Comparison of ENCODE assay signal across 8 mouse cellular contexts in genomic region chr1:190881422-190881821, GRCm38 (mm10). TPM values are rescaled to one million over a fixed set of nuclear protein-coding genes. Genes with fewer than 3 reads are reported as not detected.
DNase-seq lines count a peak whose midpoint lies in the region; ATAC-seq lines count a peak whose summit lies in the region.

No protein-coding gene starts in this region.

- 0 out of 2 replicates have a peak, but pooled peaks have one; percentile 57 for ATAC-seq in monocyte, adult 5-6 weeks (replicated peaks; ENCODE audit: insufficient number of reproducible peaks, low FRiP score, low TSS enrichment, poor library complexity, severe bottlenecking)

- intact Hi-C loops in left cerebral cortex, postnatal 14 days (cut with DNase I): loop anchor here (2.0 kb wide), 1 partner anchor 49 kb away; no protein-coding TSS in a partner anchor

- peak; percentile 16 to 74 for DNase-seq in layer of hippocampus, adult 18-20 months (ENCODE audit: low spot score in 2 of 2)
- DNase-seq in layer of hippocampus, adult 9-11 months: no peak
- peak; percentile 46 for DNase-seq in MEL-GATA-1-ER (ENCODE audit: extremely low read depth, low read depth)
- peak; percentile 68 for DNase-seq in c-Kit-positive CD71-positive TER-119-negative erythroid progenitor cells, embryonic 14.5 days (ENCODE audit: low read depth)
- peak; percentile 73 for DNase-seq in forelimb bud, embryonic 11.5 days (ENCODE audit: low read depth, low spot score)
- peak; percentile 69 to 78 for DNase-seq in left cerebral cortex, postnatal 14 days (ENCODE audit: low spot score in 2 of 2)
- DNase-seq in ovary, postnatal 10 days (ENCODE audit: low spot score): no peak

RNA-seq across cellular contexts. Expression of gene Rps6kc1, which starts 30.1 kb away (rescaled TPM):
- total RNA-seq in layer of hippocampus, adult 18-20 months (2021): 10 to 100 TPM; 90.7 to 94.1 TPM
- 10 to 100 TPM; 76.0 to 84.0 TPM for total RNA-seq in left cerebral cortex, postnatal 14 days (2021)
- total RNA-seq in monocyte, adult 5-6 weeks (2017): 14.6 to 18.0 TPM (median 17.6 TPM) in 3 replicates

RNA-seq across cellular contexts. Expression of gene Angel2, which starts 43.5 kb away (rescaled TPM):
- total RNA-seq in layer of hippocampus, adult 18-20 months (2021): 10 to 100 TPM; 51.7 to 52.3 TPM
- 10 to 100 TPM; 53.5 to 55.3 TPM for total RNA-seq in left cerebral cortex, postnatal 14 days (2021)
- total RNA-seq in monocyte, adult 5-6 weeks (2017): 41.8 to 45.9 TPM (median 43.5 TPM) in 3 replicates

Comparison
In these comparisons a context has a peak if more than half of its experiments do, and no peak if none do; other contexts are left out.
1. DNase-seq: peak in layer of hippocampus, adult 18-20 months (2 of 2), MEL-GATA-1-ER (single experiment), c-Kit-positive CD71-positive TER-119-negative erythroid progenitor cells, embryonic 14.5 days (single experiment), forelimb bud, embryonic 11.5 days (single experiment) and left cerebral cortex, postnatal 14 days (2 of 2); none in layer of hippocampus, adult 9-11 months (single experiment) and ovary, postnatal 10 days (single experiment).